Mouse (Mus musculus) cerebellum, adult 11-12 months (tissue): ENCODE data around the gene Cyp2d34.

ENCODE experiments used
- DNase-seq: peaks from one replicate; pipeline ENCODE4 v3.0.0; 2022

The Cyp2d34 gene

DNA sequence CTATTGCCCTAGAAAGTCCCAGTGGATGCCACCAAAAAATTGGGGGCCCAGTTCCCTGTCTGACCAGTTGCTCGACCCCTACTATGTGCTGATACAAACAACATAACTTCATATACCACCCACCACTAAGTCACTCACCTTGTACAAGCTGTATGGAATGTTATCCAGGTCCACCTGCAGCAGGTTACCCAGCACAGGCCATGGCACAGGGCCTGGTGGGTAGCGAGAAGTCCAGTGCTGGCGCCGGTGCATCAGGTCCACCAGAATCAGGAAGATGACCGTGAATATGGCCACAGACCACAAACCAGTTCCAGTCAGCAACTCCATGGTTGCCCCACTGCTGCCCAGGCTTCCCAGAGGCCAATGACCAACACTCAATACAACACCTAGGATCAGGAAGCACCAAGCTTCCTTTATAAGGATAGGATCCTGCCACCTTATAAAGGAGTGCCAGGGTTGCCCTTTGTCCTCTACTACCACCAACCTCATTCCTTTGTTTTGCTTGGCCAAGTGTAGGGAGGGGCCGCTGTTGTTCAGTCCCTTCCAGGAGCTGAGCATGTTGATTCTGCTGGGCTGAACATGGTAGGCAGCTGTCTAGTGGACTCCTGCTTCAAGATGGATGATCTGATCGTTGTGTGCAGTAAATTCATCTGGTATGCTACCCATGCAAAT lies at the start of gene Cyp2d34:
Gene Cyp2d34 (minus strand): TSS at position 416 of the 672 bp plus-strand sequence.
- DNase-seq, result no peak

DNA sequence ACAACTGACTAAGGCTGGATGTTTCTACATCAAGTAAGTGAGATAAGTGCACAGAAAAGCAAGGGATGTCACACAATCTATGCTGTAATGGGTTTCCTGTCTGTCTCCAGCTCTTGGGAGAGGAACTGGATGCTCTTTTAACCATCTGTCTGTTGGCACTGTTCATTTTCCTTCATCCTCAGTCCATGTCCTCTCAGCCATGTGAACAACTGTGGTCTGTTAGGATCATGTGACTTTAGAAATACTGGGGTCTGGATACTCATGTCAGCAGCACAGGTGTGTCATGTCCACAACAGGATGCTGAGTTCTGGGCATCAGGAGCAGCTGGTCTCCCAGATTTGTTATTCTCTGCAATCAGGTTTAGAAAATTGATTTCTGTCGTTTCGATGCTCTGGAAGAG lies 35.6 kb upstream of the Cyp2d34 start:
- no peak for DNase-seq

DNA sequence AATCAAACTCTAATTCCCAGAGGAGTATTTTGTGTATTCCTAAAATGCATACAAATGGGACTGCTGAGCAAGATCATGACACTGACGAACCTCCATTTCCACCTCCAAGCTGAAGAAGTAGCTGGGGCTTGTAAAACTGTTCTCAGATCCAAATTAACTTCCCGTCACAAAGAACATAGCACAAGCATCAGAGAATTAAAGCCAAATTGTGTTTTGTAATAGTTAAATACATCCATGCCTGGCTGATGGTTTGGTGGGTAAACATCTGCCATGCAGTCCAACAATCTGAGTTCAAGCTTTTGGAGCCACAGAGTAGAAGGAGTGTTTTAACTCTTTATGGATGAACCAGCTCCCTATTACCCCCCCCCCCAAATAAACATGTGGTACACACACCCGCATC lies 23.6 kb upstream of the Cyp2d34 start:
- DNase-seq, result no peak

DNA sequence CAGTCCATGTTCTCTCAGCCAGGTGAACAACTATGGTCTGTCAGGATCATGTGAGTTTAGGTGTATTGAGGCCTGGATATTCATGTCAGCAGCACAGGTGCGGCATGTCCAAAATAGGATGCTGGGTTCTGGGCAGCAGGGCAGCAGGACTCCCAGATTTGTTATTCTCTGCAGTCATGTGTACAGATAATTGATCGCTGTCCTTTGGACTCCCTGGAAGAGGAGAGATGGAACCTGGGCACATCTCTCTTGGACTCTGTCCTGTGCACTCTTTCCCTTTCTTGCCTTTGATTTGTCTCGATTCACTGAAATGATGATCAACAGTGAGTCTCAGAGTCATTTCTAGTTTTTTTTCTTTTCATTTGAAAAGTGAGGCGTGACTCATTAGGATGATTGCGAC lies 23.0 kb upstream of the Cyp2d34 start:
- no peak for DNase-seq

DNA sequence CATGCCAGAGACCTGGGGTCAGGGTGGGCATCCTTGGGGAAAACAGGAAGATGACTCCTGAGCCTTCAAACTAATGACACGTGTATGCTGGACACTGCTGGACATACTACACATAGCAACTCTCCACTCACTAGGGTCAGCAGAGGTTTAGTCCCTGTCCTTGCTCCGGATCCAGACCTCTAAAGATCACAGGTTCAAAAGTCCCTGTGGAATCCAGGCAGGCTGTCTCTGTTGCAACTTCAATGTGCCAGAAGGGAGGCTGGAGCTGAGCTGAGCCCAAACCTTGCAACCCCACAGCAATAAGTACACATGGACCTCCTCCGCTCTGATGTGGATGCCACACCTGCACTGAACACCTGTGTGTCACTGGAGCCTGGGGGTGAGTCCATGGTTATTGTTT lies 22.0 kb upstream of the Cyp2d34 start:
- DNase-seq, result no peak

DNA sequence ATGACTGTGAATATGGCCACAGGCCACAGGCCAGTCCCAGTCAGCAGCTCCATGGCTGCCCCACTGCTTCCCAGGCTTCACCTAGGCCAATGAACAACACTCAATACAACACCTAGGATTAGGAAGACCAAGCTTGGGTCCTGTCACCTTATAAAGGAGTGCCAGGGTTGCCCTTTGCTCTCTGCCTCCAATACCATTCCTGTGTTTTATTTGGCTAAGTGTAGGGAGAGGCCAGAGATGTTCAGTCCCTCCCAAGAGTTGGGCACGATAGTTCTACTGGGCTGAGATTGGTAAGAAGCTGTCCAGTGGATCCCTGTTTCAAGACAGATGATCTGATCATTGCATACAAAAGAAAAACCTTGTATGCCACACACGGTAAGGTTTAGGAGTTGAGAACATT lies 21.2 kb upstream of the Cyp2d34 start:
- no peak for DNase-seq

DNA sequence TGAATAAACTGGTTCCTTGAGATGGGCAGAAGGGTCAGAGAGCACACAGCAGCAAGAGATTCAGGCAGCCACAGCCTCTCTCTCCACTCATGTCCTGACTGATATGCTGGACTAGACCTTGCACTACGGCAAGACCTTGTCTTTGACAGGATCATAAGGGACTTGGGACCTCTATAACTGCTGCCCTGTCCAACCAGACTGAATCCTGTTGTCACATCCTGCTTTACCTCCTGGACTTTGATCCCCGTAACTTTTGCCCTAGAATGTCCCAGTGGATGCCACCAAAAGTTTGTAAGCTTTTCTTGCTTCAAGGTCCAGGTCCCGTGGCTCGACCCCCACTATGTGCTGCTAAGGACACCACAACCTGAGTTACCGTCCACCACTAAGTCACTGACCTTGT lies 20.6 kb upstream of the Cyp2d34 start:
- DNase-seq, result no peak

DNA sequence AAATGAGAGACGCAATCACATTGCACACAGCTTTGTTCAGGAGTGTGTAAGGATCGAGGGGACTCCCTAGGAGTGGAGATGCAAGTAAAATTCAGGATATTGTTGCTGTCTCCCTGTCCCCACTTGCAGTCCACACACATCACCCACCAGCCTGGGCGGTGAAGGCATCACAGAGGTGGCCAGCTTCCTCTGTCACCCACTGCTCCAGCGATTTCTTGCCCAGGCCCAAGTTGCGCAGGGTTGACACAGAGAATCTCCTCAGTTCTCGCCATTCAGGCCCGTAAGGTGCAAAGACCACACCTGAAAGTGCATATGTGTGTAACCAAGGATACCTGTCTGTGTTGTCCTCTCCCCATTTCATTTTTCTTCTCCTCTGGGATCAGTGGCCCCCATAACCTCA lies 19.5 kb upstream of the Cyp2d34 start:
- DNase-seq, result no peak

DNA sequence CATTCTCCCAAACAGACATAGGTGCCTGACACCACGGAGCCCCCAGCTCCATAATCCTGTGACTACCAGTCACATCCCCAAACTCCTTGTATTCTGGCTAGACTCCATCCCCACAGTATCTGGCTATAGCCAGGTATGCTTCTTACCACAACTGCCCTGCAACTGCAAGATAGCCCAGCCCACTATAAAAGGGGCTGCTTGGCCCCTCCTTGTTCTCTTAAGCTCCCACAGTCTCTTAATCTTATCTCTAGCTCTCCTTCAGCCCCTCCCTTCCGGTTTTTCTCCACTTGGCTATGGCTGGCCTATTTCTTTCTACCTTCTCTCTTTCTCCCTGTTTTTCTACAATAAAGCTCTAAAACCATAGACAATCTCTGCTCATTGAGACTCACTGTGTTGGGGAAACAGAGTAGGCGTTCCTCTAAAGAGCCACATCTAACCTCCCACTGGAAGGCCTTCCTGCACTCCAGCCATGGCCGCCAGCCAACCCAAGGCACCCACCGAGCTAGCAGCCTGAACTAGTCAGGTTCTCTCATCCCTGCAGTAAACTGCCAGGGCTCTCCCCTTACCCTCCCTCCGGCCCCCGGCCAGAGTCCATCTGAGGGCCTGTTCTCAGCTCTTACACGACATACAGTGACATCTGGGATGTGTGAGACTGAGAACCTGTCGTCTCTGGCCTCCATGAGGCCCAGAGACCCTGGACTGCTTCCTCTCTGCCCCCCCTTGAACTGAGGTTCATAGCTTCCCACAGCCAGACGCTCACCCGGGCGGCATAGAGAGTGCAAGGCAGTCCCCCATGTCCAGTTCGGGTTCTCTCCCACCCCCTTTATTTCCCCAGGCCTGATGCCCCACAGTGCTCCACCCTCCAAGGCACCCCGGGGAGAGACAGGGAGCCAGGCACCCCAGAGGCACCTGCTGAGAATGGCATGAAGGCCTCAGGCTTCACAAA lies 16.7 kb upstream of the Cyp2d34 start:
- DNase-seq, result no peak

DNA sequence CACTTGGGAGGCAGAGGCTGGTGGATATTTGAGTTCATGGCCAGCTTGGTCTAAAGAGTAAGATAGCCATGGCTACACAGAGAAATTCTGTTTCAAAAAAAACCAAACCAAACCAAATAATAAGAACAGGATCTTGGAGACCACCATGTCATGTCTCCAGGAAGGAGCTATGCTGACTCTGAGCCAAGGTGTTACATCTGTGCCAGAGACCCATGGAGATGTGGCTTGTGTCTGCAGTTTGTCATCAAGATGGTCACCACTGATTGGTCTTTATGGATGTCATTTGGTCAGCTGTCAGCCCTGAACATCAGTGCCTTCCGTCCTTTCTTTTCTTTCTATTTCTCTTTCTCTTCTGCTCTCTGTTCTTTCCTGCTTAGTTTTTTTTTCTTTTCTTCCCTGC lies 14.2 kb upstream of the Cyp2d34 start:
- no peak for DNase-seq

DNA sequence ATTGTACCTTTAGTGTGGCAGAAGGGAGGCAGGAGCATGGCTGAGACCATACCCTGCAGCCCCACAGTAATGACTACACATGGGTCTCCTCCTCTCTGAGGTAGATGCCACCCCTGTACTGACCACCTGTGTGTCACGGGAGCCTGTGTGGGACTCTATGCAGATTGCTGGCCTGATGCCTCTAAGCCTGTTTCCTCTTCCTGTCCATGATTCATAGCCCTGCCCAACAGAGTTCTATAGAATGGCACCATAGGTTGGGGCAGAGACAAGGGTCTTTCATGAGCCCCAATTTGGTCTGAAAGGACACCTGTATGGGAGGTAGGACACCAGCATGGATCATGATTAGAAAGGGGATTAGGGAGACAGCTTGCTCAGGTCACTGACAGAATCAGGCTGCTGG lies 1.2 kb upstream of the Cyp2d34 start:
- no peak for DNase-seq

DNA sequence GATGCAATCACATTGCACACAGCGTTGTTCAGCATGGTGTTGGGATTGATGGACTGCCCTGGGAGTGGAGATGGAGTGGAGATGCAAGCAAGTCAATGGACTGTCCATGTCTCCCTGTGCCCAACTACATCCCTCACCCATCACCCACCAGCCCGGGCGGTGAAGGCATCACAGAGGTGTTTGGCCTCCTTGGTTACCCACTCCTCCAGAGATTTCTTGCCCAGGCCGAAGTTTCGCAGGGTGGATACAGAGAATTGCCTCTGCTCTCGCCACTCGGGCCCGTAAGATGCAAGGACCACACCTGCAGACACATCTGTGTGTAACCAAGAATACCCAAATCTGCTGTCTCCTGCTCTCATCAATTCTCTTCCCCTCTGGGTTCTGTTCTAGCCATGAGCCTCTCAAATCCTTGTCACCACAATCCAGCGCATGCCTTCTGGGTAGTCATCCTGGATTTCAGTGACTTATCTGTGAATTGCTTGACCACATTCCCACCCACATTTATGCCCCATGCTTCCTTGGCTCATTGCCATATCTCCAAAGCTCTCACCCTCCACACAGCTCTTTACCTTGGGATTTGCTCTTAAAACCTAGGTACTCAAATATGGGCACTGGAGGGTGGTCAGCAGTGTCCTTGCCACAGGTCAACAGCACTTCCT lies 2.3 kb downstream of the Cyp2d34 start:
- DNase-seq, result no peak

DNA sequence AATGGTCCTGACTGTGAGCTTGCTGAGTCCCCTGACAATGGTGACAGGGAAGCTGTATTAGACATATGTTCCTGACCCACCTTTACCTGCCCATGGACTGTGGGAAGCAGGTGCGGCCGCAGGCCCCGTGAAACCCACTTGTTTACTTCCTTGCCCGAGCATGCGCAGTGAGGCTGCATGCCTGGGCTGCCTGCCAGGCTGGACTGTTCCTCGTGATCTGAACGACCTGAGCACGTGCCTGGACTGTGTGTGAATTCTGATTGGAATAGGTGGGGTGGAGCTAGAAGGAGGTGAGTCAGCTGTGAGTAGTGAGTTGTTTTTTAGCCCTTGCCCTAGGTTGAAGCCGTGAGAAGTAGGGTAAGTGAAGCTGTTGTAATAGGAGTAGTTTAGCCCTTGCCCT lies 38.1 kb downstream of the Cyp2d34 start:
- DNase-seq, result no peak

DNA sequence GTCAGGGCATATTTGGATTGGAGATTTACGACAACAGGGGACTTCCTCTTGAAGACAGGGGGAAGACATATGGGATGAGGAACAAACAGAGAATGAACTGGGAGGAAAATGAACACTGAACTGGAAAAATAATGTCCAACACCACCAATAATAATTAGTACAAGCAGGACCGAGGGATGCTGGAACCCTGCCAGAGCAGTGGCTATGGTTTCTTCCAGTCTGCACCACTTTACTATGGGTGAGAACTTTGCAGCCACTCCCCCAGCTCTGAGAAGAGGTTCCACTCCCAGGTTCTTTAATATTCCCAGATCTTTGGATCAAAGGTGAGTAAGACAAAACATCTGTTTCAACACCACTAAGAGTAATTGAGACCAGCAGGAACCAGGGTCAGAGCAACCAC lies 41.7 kb downstream of the Cyp2d34 start:
- no peak for DNase-seq

DNA sequence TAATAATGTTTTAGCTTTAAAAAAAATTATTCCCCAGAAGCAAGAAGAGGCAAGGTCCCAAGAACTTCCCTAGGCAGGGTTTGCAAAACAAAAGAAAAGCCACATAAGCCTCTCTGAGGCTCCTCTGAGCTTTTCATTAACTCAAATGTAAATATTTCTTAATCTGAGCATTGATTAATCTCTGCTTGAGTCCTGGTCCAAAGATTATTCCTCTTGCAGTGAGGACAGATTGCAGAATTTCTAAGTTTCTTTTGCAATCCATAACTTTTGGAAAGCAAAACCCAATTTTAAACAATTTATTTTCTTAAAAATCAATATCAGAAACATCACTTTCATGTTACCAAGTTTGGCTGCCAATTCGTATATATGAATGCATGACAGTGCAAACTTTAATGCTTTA lies 47.9 kb downstream of the Cyp2d34 start:
- DNase-seq, result no peak
